Mouse (Mus musculus): ENCODE data around the gene Tmem129.

DNA sequence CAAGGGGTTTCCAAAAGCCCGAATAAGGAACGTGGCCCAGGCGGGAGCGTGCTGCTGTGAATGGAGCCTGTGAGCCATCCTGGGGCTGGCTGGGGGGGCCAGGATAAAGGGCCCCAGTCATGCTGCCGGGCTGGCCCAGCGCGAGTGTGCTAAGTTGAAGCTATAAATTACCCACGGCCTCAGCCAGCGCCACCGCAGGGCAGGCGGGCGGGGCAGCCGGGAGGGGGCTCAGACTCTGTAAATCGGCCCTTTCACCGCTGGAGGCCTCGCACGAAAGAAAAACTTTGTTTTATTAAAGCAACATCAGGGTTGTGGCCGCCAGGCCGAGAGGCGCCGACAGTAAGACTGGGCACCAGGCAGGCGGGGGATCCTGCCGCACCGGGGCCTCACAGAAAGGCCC, 34.2 kb upstream of the Tmem129 start:
- TF ChIP-seq POLR2A (IDR thresholded peaks at IDR 0.05; ENCODE audit: low read depth, low read length) (no peak), CTCF (IDR thresholded peaks at IDR 0.05; ENCODE audit: borderline replicate concordance, insufficient read depth, low read length) (no peak)

Data from embryonic fibroblast, embryonic 13.5 days (primary cell).